Mouse (Mus musculus) liver, embryonic 12.5 days (tissue): ENCODE data around the gene Vmn1r112. TPM values are rescaled to one million over a fixed set of nuclear protein-coding genes. Genes with fewer than 3 reads are reported as not detected.
"Not testable (repeated sequence)": the region's sequence is repeated elsewhere in the genome, so short reads cannot be mapped to it uniquely, and the experiment has no call there.

Source experiments
- ATAC-seq: fragments of 200-750 bp; cut with Nextera tagmentation; 2 replicates; pipeline ENCODE4 v1.8.0; 2017; ENCODE audit warnings: moderate number of reproducible peaks, mild to moderate bottlenecking, moderate library complexity
- H3K27ac ChIP-seq: fragments of 300-500 bp; sonication (generic); 2 replicates; pipeline ENCODE4 v1.5.1; 2016; ENCODE audit warnings: mild to moderate bottlenecking
- H3K27me3 ChIP-seq: fragments of 300-500 bp; sonication (generic); replicated peaks from 2 replicates; pipeline ENCODE4 v1.6.1; 2016; ENCODE audit warnings: mild to moderate bottlenecking, moderate library complexity
- H3K36me3 ChIP-seq: fragments of 300-500 bp; sonication (generic); 2 replicates; pipeline ENCODE4 v1.6.1; 2016; ENCODE audit warnings: mild to moderate bottlenecking, moderate library complexity
- H3K4me1 ChIP-seq: fragments of 300-500 bp; sonication (generic); 2 replicates; pipeline ENCODE4 v1.6.1; 2016
- H3K4me2 ChIP-seq: fragments of 300-500 bp; sonication (generic); 2 replicates; pipeline ENCODE4 v1.6.1; 2016; ENCODE audit warnings: mild to moderate bottlenecking, moderate library complexity
- H3K4me3 ChIP-seq: fragments of 300-500 bp; sonication (generic); 2 replicates; pipeline ENCODE4 v1.5.1; 2016; ENCODE audit warnings: mild to moderate bottlenecking, moderate library complexity
- H3K9ac ChIP-seq: fragments of 300-500 bp; sonication (generic); 2 replicates; pipeline ENCODE4 v1.6.1; 2016; ENCODE audit warnings: mild to moderate bottlenecking, moderate library complexity
- H3K9me3 ChIP-seq: fragments of 300-500 bp; sonication (generic); replicated peaks from 2 replicates; pipeline ENCODE4 v1.6.1; 2016; ENCODE audit warnings: mild to moderate bottlenecking, moderate library complexity
- whole genome bisulfite sequencing: fragments of 180-500 bp; shearing (Covaris S2); methylation state at CpG from one replicate; pipeline ENCODE4 v1.1.7; 2016; ENCODE audit not compliant: insufficient replicate concordance; 5-methylcytosine and 5-hydroxymethylcytosine counted together
- polyA plus RNA-seq: library from polyadenylated mRNA; unstranded; fragments of >200 nt; fragmentation: Nextera tagmentation; extraction: Ambion mirVana; gene quantifications from 2 replicates; pipeline ENCODE4 v1.2.1, GENCODE M21; 2016

Vmn1r112 gene
- polyA plus RNA-seq = not detected in 2 replicates

- H3K27me3 ChIP-seq, H3K9ac ChIP-seq, H3K4me1 ChIP-seq, H3K36me3 ChIP-seq, H3K4me3 ChIP-seq, H3K4me2 ChIP-seq, H3K27ac ChIP-seq, H3K9me3 ChIP-seq, ATAC-seq: not testable (repeated sequence)
- no CpG with 5 or more reads among the region's 3 CpGs for WGBS
Measured at GRCm38 (mm10) chr7:20770885-20771284, at the start of gene Vmn1r112. Vmn1r112 (plus strand) TSS chr7:20771185.

GRCm38 (mm10) chr7:20730524-20730923 lies 40.5 kb upstream of the Vmn1r112 start, which contains the start of gene Gm10668:
Gm10668 (minus strand) TSS chr7:20730624.
- not testable (repeated sequence) for H3K4me1 ChIP-seq, H3K27ac ChIP-seq, H3K4me3 ChIP-seq, H3K9ac ChIP-seq, H3K27me3 ChIP-seq, H3K36me3 ChIP-seq, ATAC-seq, H3K9me3 ChIP-seq, H3K4me2 ChIP-seq
- no CpG with 5 or more reads among the region's 1 CpGs for WGBS

GRCm38 (mm10) chr7:20786985-20787384 lies 16.0 kb downstream of the Vmn1r112 start, which contains the start of gene Vmn1r113:
Vmn1r113 (plus strand) TSS chr7:20787285.
- 49% methylated on average over 2 of the region's 2 CpGs for WGBS

GRCm38 (mm10) chr7:20812086-20812485 lies 41.1 kb downstream of the Vmn1r112 start, which contains the start of gene Vmn1r114:
Vmn1r114 (minus strand) TSS chr7:20812186.
- not testable (repeated sequence) for H3K36me3 ChIP-seq, H3K9ac ChIP-seq, ATAC-seq, H3K9me3 ChIP-seq, H3K27ac ChIP-seq, H3K27me3 ChIP-seq, H3K4me3 ChIP-seq, H3K4me1 ChIP-seq, H3K4me2 ChIP-seq
- WGBS = no CpG with 5 or more reads among the region's 5 CpGs

More at GRCm38 (mm10) chr7:20786985-20787384, 16.0 kb downstream of the Vmn1r112 start, which contains the start of gene Vmn1r113:
- not testable (repeated sequence) for H3K9me3 ChIP-seq, H3K27ac ChIP-seq, H3K9ac ChIP-seq, H3K4me2 ChIP-seq, H3K4me1 ChIP-seq, H3K27me3 ChIP-seq, ATAC-seq, H3K36me3 ChIP-seq, H3K4me3 ChIP-seq

Other genes with a start within 250 kb of the Vmn1r112 start
- not detected in 2 replicates for gene Vmn1r104, start 237.3 kb upstream of the Vmn1r112 start, polyA plus RNA-seq
- not detected in 2 replicates for gene Gm5726, start 225.4 kb upstream of the Vmn1r112 start, polyA plus RNA-seq
- gene Gm4141, start 194.9 kb upstream of the Vmn1r112 start, polyA plus RNA-seq = not detected in 2 replicates
- not detected in 2 replicates for gene Gm4513, start 172.2 kb upstream of the Vmn1r112 start, polyA plus RNA-seq
- not detected in 2 replicates for gene Vmn1r107, start 102.3 kb upstream of the Vmn1r112 start, polyA plus RNA-seq
- gene Vmn1r111, start 68.0 kb upstream of the Vmn1r112 start, polyA plus RNA-seq = not detected in 2 replicates
- not detected in 2 replicates for gene Gm10668, start 40.6 kb upstream of the Vmn1r112 start, polyA plus RNA-seq
- gene Vmn1r113, start 16.1 kb downstream of the Vmn1r112 start, polyA plus RNA-seq = not detected in 2 replicates
- gene Vmn1r114, start 41.0 kb downstream of the Vmn1r112 start, polyA plus RNA-seq = not detected in 2 replicates
- not detected in 2 replicates for gene Vmn1r115, start 73.8 kb downstream of the Vmn1r112 start, polyA plus RNA-seq
- not detected in 2 replicates for gene Vmn1r116, start 101.1 kb downstream of the Vmn1r112 start, polyA plus RNA-seq
- gene Vmn1r117, start 112.9 kb downstream of the Vmn1r112 start, polyA plus RNA-seq = not detected in 2 replicates
- gene Vmn1r118, start 141.2 kb downstream of the Vmn1r112 start, polyA plus RNA-seq = not detected in 2 replicates
- gene Vmn1r119, start 241.3 kb downstream of the Vmn1r112 start, polyA plus RNA-seq = not detected in 2 replicates